Mouse (Mus musculus) midbrain, embryonic 15.5 days (tissue): ENCODE results near the gene Dennd5b. TPM values are rescaled to one million over a fixed set of nuclear protein-coding genes. Genes with fewer than 3 reads are reported as not detected.
A peak's percentile ranks its signal among the peaks of the same experiment; 100 is the strongest.
"Not testable (repeated sequence)": the region's sequence is repeated elsewhere in the genome, so short reads cannot be mapped to it uniquely, and the experiment has no call there.

Experiments
- ATAC-seq: fragments of 200-750 bp; cut with Nextera tagmentation; replicated peaks from 2 replicates; pipeline ENCODE4 v1.8.0; 2017; ENCODE audit warnings: moderate TSS enrichment
- H3K27ac ChIP-seq: fragments of 300-500 bp; sonication (generic); 2 replicates; pipeline ENCODE4 v1.5.1; 2015; ENCODE audit warnings: mild to moderate bottlenecking, inconsistent platforms
- H3K27me3 ChIP-seq: fragments of 300-500 bp; sonication (generic); replicated peaks from 2 replicates; pipeline ENCODE4 v1.6.1; 2015; ENCODE audit warnings: inconsistent platforms
- H3K36me3 ChIP-seq: fragments of 300-500 bp; sonication (generic); replicated peaks from 2 replicates; pipeline ENCODE4 v1.6.1; 2015; ENCODE audit warnings: inconsistent platforms
- H3K4me1 ChIP-seq: fragments of 300-500 bp; sonication (generic); 2 replicates; pipeline ENCODE4 v1.6.1; 2015; ENCODE audit warnings: inconsistent platforms
- H3K4me2 ChIP-seq: fragments of 300-500 bp; sonication (generic); 2 replicates; pipeline ENCODE4 v1.6.1; 2015; ENCODE audit warnings: inconsistent platforms, mild to moderate bottlenecking, moderate library complexity
- H3K4me3 ChIP-seq: fragments of 300-500 bp; sonication (generic); 2 replicates; pipeline ENCODE4 v1.5.1; 2015; ENCODE audit warnings: mild to moderate bottlenecking, inconsistent platforms
- H3K9ac ChIP-seq: fragments of 300-500 bp; sonication (generic); 2 replicates; pipeline ENCODE4 v1.6.1; 2015; ENCODE audit warnings: mild to moderate bottlenecking, inconsistent platforms
- H3K9me3 ChIP-seq: fragments of 300-500 bp; sonication (generic); 2 replicates; pipeline ENCODE4 v1.6.1; 2016; ENCODE audit warnings: inconsistent platforms
- WGBS: fragments of 180-500 bp; shearing (Covaris S2); methylation state at CpG from one replicate; pipeline ENCODE4 v1.1.7; 2015; ENCODE audit warnings: mixed read lengths; 5-methylcytosine and 5-hydroxymethylcytosine counted together
- polyA plus RNA-seq: library from polyadenylated mRNA; unstranded; fragments of >200 nt; fragmentation: Nextera tagmentation; extraction: Ambion mirVana; gene quantifications from 2 replicates; pipeline ENCODE4 v1.2.1, GENCODE M21; 2015

The Dennd5b gene
- polyA plus RNA-seq, 1 experiment from 2014 or later, result 16.3 TPM

- WGBS, result 82% methylated on average over 8 of the region's 8 CpGs
- H3K4me3 ChIP-seq, ATAC-seq, H3K27ac ChIP-seq, H3K9ac ChIP-seq, H3K4me1 ChIP-seq, H3K9me3 ChIP-seq, H3K4me2 ChIP-seq, H3K36me3 ChIP-seq, H3K27me3 ChIP-seq: not testable (repeated sequence)
These were observed 28.4 kb upstream of the Dennd5b start, which contains the start of gene Gm10203 for GRCm38 (mm10) chr6:149129870-149130269. TSS of gene Gm10203 (plus strand) at chr6:149130170.

- Histone ChIP-seq H3K4me3 (no peak overlapping the region), H3K4me2 (no peak overlapping the region), H3K36me3 (no peaks in the 10 kb centered on the region), H3K27me3 (no peaks in the 10 kb centered on the region), H3K9me3 (no peaks in the 10 kb centered on the region), H3K4me1 (no peaks in the 10 kb centered on the region), H3K9ac (no peak overlapping the region), H3K27ac (no peak overlapping the region)
- no peak for ATAC-seq
- WGBS, result 65% methylated on average over 4 of the region's 4 CpGs
These were observed 25.2 kb upstream of the Dennd5b start for GRCm38 (mm10) chr6:149126675-149127074.

GRCm38 (mm10) chr6:149123042-149123441 is 21.6 kb upstream of the Dennd5b start:
- 87% methylated on average over 3 of the region's 3 CpGs for WGBS
- Histone ChIP-seq H3K4me1 (no peaks in the 10 kb centered on the region), H3K9me3 (no peaks in the 10 kb centered on the region), H3K27me3 (no peaks in the 10 kb centered on the region), H3K4me3 (no peak overlapping the region), H3K9ac (no peak overlapping the region), H3K4me2 (no peak overlapping the region), H3K27ac (no peak overlapping the region), H3K36me3 (no peaks in the 10 kb centered on the region)
- ATAC-seq, result no peak

- WGBS, result 41% methylated on average over 2 of the region's 2 CpGs
- no peak overlapping the region for H3K4me2 ChIP-seq
- H3K4me3 ChIP-seq, result no peak overlapping the region
- ATAC-seq, result peak; percentile 75
- H3K27ac ChIP-seq, result no peak overlapping the region
- no peaks in the 10 kb centered on the region for H3K9me3 ChIP-seq
- H3K36me3 ChIP-seq, result no peaks in the 10 kb centered on the region
- no peaks in the 10 kb centered on the region for H3K4me1 ChIP-seq
- H3K27me3 ChIP-seq, result no peaks in the 10 kb centered on the region
- H3K9ac ChIP-seq, result no peak overlapping the region
These were observed 18.4 kb upstream of the Dennd5b start for GRCm38 (mm10) chr6:149119853-149120252.

GRCm38 (mm10) chr6:149118935-149119334 is 17.5 kb upstream of the Dennd5b start:
- H3K36me3 ChIP-seq, result no peaks in the 10 kb centered on the region
- no peaks in the 10 kb centered on the region for H3K27me3 ChIP-seq
- H3K9ac ChIP-seq, result no peak overlapping the region
- no peak overlapping the region for H3K4me2 ChIP-seq
- H3K27ac ChIP-seq, result no peak overlapping the region
- H3K4me1 ChIP-seq, result no peaks in the 10 kb centered on the region
- no peak overlapping the region for H3K4me3 ChIP-seq
- ATAC-seq, result no peak
- no peaks in the 10 kb centered on the region for H3K9me3 ChIP-seq
- WGBS, result 74% methylated on average over 2 of the region's 2 CpGs

- H3K4me2 ChIP-seq, result no peak overlapping the region
- H3K4me3 ChIP-seq, result no peak overlapping the region
- no peaks in the 10 kb centered on the region for H3K27me3 ChIP-seq
- no peaks in the 10 kb centered on the region for H3K4me1 ChIP-seq
- ATAC-seq, result no peak
- no peaks in the 10 kb centered on the region for H3K9me3 ChIP-seq
- H3K36me3 ChIP-seq, result no peaks in the 10 kb centered on the region
- no peak overlapping the region for H3K9ac ChIP-seq
- H3K27ac ChIP-seq, result no peak overlapping the region
These were observed 15.5 kb upstream of the Dennd5b start for GRCm38 (mm10) chr6:149116992-149117391.

- WGBS, result 79% methylated on average over 2 of the region's 2 CpGs
- no peak overlapping the region for H3K27ac ChIP-seq
- ATAC-seq, result no peak
- no peak overlapping the region for H3K4me3 ChIP-seq
- H3K27me3 ChIP-seq, result no peaks in the 10 kb centered on the region
- H3K9ac ChIP-seq, result no peak overlapping the region
- no peaks in the 10 kb centered on the region for H3K9me3 ChIP-seq
- no peak overlapping the region for H3K4me2 ChIP-seq
- H3K4me1 ChIP-seq, result no peaks in the 10 kb centered on the region
- H3K36me3 ChIP-seq, result no peaks in the 10 kb centered on the region
These were observed 7.4 kb upstream of the Dennd5b start for GRCm38 (mm10) chr6:149108909-149109308.

GRCm38 (mm10) chr6:149107615-149108014 is 6.1 kb upstream of the Dennd5b start:
- Histone ChIP-seq H3K27me3 (no peaks in the 10 kb centered on the region), H3K4me3 (no peak overlapping the region), H3K9me3 (no peaks in the 10 kb centered on the region), H3K36me3 (no peaks in the 10 kb centered on the region), H3K4me2 (no peak overlapping the region), H3K4me1 (no peaks in the 10 kb centered on the region), H3K9ac (no peak overlapping the region), H3K27ac (no peak overlapping the region)
- WGBS, result 79% methylated on average over 3 of the region's 3 CpGs
- ATAC-seq, result no peak

GRCm38 (mm10) chr6:149103451-149103850 is 2.0 kb upstream of the Dennd5b start:
- Histone ChIP-seq H3K4me1 (peaks cover 14% of the 10 kb centered on the region), H3K9ac (no peak overlapping the region), H3K36me3 (no peaks in the 10 kb centered on the region), H3K4me2 (no peak overlapping the region), H3K27ac (no peak overlapping the region), H3K4me3 (no peak overlapping the region), H3K9me3 (no peaks in the 10 kb centered on the region), H3K27me3 (no peaks in the 10 kb centered on the region)
- no peak for ATAC-seq
- WGBS, result 87% methylated on average over 1 of the region's 1 CpGs

- Histone ChIP-seq H3K27ac (peak overlapping the region; percentile 98), H3K4me3 (peak overlapping the region; percentile 72), H3K27me3 (no peaks in the 10 kb centered on the region), H3K36me3 (no peaks in the 10 kb centered on the region), H3K9ac (peak overlapping the region; percentile 89), H3K4me2 (peak overlapping the region; percentile 63), H3K9me3 (no peaks in the 10 kb centered on the region), H3K4me1 (peaks cover 14% of the 10 kb centered on the region)
- 11% methylated on average over 7 of the region's 7 CpGs for WGBS
- ATAC-seq, result peak; percentile 61
These were observed 413 bp upstream of the Dennd5b start for GRCm38 (mm10) chr6:149101943-149102243.

GRCm38 (mm10) chr6:149100174-149101075 is 1.1 kb downstream of the Dennd5b start:
- Histone ChIP-seq H3K4me3 (peak overlapping the region; percentile 72), H3K9ac (peak overlapping the region; percentile 89), H3K36me3 (no peaks in the 10 kb centered on the region), H3K27me3 (no peaks in the 10 kb centered on the region), H3K27ac (peak overlapping the region; percentile 98), H3K4me2 (peak overlapping the region; percentile 63), H3K9me3 (no peaks in the 10 kb centered on the region), H3K4me1 (peaks cover 14% of the 10 kb centered on the region)
- under 1% methylated on average over 52 of the region's 52 CpGs for WGBS
- ATAC-seq, result peak; percentile 67

- Histone ChIP-seq H3K4me3 (peak overlapping the region; percentile 23; the same call in 1 of the 2 replicates), H3K27me3 (no peaks in the 10 kb centered on the region), H3K4me2 (peak overlapping the region; percentile 63; the same call in 1 of the 2 replicates), H3K36me3 (no peaks in the 10 kb centered on the region), H3K9me3 (no peaks in the 10 kb centered on the region), H3K4me1 (peaks cover 14% of the 10 kb centered on the region), H3K27ac (no peak overlapping the region), H3K9ac (no peak overlapping the region)
- no peak for ATAC-seq
These were observed 2.5 kb downstream of the Dennd5b start for GRCm38 (mm10) chr6:149098993-149099392.

GRCm38 (mm10) chr6:149097276-149097675 is 4.2 kb downstream of the Dennd5b start:
- 100% methylated on average over 1 of the region's 1 CpGs for WGBS

More at GRCm38 (mm10) chr6:149097276-149097675, 4.2 kb downstream of the Dennd5b start:
- H3K4me1 ChIP-seq, result peaks cover 14% of the 10 kb centered on the region
- no peak overlapping the region for H3K4me2 ChIP-seq
- no peaks in the 10 kb centered on the region for H3K9me3 ChIP-seq
- H3K36me3 ChIP-seq, result no peaks in the 10 kb centered on the region
- ATAC-seq, result no peak
- H3K9ac ChIP-seq, result no peak overlapping the region
- no peaks in the 10 kb centered on the region for H3K27me3 ChIP-seq
- no peak overlapping the region for H3K4me3 ChIP-seq
- H3K27ac ChIP-seq, result no peak overlapping the region
